Mouse (Mus musculus) forebrain, embryonic 11.5 days (tissue): Measurements from ENCODE around the gene Itgb1bp1. TPM values are rescaled to one million over a fixed set of nuclear protein-coding genes. Genes with fewer than 3 reads are reported as not detected.

Source experiments
- ATAC-seq: fragments of 200-750 bp; cut with Nextera tagmentation; replicated peaks from 2 replicates; pipeline ENCODE4 v1.8.0; 2017; ENCODE audit warnings: moderate TSS enrichment; ENCODE audit not compliant: low FRiP score
- DNase-seq: peaks from one replicate; pipeline ENCODE4 v3.0.0-alpha.2; 2017; ENCODE audit warnings: low spot score
- H3K27ac ChIP-seq: fragments of 300-500 bp; sonication (generic); 2 replicates; pipeline ENCODE4 v1.5.1; 2014; ENCODE audit warnings: low read depth, low read length
- H3K27me3 ChIP-seq: fragments of 300-500 bp; sonication (generic); 2 replicates; pipeline ENCODE4 v1.6.1; 2014; ENCODE audit warnings: mild to moderate bottlenecking, low read length, mixed read lengths; ENCODE audit not compliant: control insufficient read depth, insufficient read depth
- H3K36me3 ChIP-seq: fragments of 300-500 bp; sonication (generic); 2 replicates; pipeline ENCODE4 v1.6.1; 2014; ENCODE audit warnings: mild to moderate bottlenecking, low read length, moderate library complexity, mixed read lengths; ENCODE audit not compliant: control insufficient read depth, insufficient read depth
- H3K4me1 ChIP-seq: fragments of 300-500 bp; sonication (generic); replicated peaks from 2 replicates; pipeline ENCODE4 v1.6.1; 2014; ENCODE audit warnings: low read length, mixed read lengths; ENCODE audit not compliant: control insufficient read depth, insufficient read depth
- H3K4me2 ChIP-seq: fragments of 300-500 bp; sonication (generic); 2 replicates; pipeline ENCODE4 v1.6.1; 2014; ENCODE audit warnings: low read depth, mild to moderate bottlenecking, low read length, moderate library complexity, mixed read lengths; ENCODE audit not compliant: severe bottlenecking
- H3K4me3 ChIP-seq: fragments of 300-500 bp; sonication (generic); 2 replicates; pipeline ENCODE4 v1.5.1; 2014; ENCODE audit warnings: low read depth, low read length
- H3K9ac ChIP-seq: fragments of 300-500 bp; sonication (generic); 2 replicates; pipeline ENCODE4 v1.6.1; 2014; ENCODE audit warnings: low read length
- H3K9me3 ChIP-seq: fragments of 300-500 bp; sonication (generic); 2 replicates; pipeline ENCODE4 v1.6.1; 2016; ENCODE audit warnings: low read length, mixed read lengths; ENCODE audit not compliant: control insufficient read depth
- WGBS: fragments of 180-500 bp; shearing (Covaris S2); extraction: QIAGEN DNeasy Blood & Tissue Kit; methylation state at CpG from one replicate; pipeline ENCODE4 v1.1.7; 2014; 5-methylcytosine and 5-hydroxymethylcytosine counted together
- polyA plus RNA-seq: library from polyadenylated mRNA; unstranded; fragments of >200 nt; fragmentation: Nextera tagmentation; extraction: Ambion mirVana; gene quantifications from 2 replicates; pipeline ENCODE4 v1.2.1, GENCODE M21; 2014

Itgb1bp1 gene
- 38.3 and 40.0 TPM in 2 replicates for polyA plus RNA-seq

DNA sequence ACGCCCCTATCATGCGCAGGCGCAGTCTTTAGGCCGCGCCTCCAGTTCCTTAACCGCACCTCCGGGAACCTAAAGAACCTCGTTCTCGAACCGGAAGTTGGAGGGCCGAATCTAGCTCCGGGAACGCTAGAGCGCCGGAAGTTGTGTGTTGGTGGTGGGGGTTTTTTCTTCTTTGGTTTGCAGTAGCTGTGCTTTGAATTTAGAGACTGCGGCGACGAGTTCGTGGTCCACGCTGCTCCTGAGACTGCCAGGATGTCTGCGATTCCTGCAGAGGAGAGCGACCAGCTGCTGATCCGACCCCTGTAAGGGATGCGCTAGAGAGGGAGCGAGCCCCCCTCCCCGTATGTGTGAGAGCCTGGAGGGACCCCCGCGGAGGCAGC lies at the start of gene Itgb1bp1:
TSS of gene Itgb1bp1 (minus strand) at position 42 of the 380 bp plus-strand sequence.
- Histone ChIP-seq H3K4me1 (peaks cover 6% of the 10 kb centered on the region), H3K27ac (peak within 1 kb of the TSS; percentile 75), H3K9me3 (no peaks in the 10 kb centered on the region), H3K9ac (peak within 1 kb of the TSS; percentile 85), H3K36me3 (no peaks in the 10 kb centered on the region; the same call in 1 of the 2 replicates), H3K4me2 (peak within 1 kb of the TSS; percentile 67), H3K4me3 (peak within 1 kb of the TSS; percentile 56), H3K27me3 (no peaks in the 10 kb centered on the region)
- DNase-seq (peak; percentile 98), ATAC-seq (peak; percentile 97)
- under 1% methylated on average over 28 of the region's 28 CpGs for WGBS

DNA sequence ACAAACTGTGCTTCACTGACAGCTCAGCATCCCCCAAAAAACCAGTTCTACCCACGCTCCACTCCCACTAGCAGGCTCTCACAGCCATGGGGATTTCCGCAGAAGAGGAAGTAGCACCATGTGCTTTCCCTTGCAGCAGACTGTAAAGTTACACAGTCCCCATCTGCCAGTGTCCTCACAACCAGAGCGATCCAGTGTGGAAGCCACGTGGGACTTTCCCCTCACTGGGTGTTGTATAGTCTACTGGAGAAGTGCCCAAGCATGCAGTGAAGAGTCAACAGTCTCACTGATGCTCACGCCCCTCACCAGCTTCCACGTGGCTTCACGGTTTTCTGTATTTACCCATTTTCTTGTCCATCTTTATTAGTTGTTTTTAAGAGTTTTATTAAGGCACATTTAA lies 49.8 kb upstream of the Itgb1bp1 start:
- 94% methylated on average over 7 of the region's 7 CpGs for WGBS

DNA sequence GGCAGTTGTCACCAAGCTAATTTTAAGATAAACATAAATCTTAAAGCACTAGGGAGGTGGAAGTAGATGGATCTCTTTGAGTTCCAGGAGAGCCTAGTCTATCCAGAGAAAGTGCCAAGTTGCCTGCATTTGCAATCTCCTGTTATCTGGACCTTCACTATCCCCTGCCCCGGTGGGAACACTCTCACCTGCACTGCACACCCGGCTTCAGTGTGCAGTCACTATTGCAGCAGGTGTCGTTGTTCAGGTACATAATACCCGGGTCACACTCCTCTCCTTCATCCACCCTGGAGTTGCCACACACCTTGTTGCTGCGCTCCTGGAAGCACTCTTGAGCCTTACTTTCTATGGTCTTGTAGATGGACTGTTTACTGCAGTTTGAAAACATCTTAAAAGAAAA lies 47.7 kb upstream of the Itgb1bp1 start:
- Histone ChIP-seq H3K9me3 (no peaks in the 10 kb centered on the region), H3K4me3 (no peak overlapping the region), H3K27me3 (no peaks in the 10 kb centered on the region), H3K9ac (no peak overlapping the region), H3K27ac (no peak overlapping the region), H3K4me1 (no peaks in the 10 kb centered on the region), H3K4me2 (no peak overlapping the region), H3K36me3 (no peaks in the 10 kb centered on the region; the same call in 1 of the 2 replicates)
- 92% methylated on average over 5 of the region's 5 CpGs for WGBS
- no peak for ATAC-seq
- DNase-seq = no peak

More for the DNA sequence above, 49.8 kb upstream of the Itgb1bp1 start:
- Histone ChIP-seq H3K9ac (no peak overlapping the region), H3K9me3 (no peaks in the 10 kb centered on the region), H3K4me2 (no peak overlapping the region), H3K27me3 (no peaks in the 10 kb centered on the region), H3K36me3 (no peaks in the 10 kb centered on the region; the same call in 1 of the 2 replicates), H3K4me3 (no peak overlapping the region), H3K27ac (no peak overlapping the region), H3K4me1 (no peaks in the 10 kb centered on the region)
- DNase-seq (no peak), ATAC-seq (no peak)

DNA sequence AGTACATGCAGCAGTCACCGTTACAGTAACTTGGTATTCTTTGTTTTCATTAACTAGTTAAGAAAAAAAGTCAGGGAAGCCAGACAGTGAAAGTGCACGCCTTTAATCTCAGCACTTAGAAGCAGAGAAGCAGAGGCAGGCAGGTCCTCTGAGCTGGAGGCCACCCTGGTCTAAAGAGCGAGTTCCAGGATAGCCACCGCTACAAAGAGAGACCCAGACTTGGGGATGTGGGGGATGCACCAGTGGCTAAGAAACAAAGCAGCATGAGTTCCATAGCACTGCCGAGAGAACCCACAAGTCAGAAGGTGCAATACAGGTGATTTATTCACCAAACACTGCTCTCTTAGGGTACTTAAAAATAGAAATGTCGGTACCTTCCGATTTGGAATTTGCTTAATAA lies 46.9 kb upstream of the Itgb1bp1 start:
- no peak for ATAC-seq
- no peak overlapping the region for H3K9ac ChIP-seq
- no peak overlapping the region for H3K4me3 ChIP-seq
- H3K27ac ChIP-seq = no peak overlapping the region
- H3K9me3 ChIP-seq = no peaks in the 10 kb centered on the region
- 93% methylated on average over 7 of the region's 7 CpGs for WGBS
- no peak for DNase-seq
- no peaks in the 10 kb centered on the region for H3K4me1 ChIP-seq
- no peaks in the 10 kb centered on the region for H3K27me3 ChIP-seq
- H3K4me2 ChIP-seq = no peak overlapping the region
- no peaks in the 10 kb centered on the region; the same call in 1 of the 2 replicates for H3K36me3 ChIP-seq

DNA sequence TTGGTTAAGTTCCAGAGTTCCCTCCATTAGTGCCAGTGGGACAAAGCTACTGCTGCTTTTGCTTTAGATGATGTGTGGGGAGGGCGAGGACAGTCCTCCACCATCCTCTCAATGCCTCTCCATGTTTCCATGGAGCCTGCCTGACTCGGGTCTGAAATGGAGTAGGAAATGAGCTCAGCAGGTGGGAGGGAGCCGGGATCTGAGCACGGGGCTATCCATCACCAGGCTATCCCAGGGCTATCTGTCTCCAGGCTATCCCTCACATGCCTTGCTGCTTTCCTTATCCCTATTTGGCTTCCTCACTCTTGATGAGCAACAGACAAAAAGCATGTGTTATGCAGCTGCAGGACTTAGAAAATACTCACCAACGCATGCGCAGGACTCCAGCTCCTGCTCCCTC lies 45.6 kb upstream of the Itgb1bp1 start:
- WGBS = 81% methylated on average over 6 of the region's 6 CpGs
- H3K4me1 ChIP-seq = no peaks in the 10 kb centered on the region
- H3K9me3 ChIP-seq = no peaks in the 10 kb centered on the region
- H3K36me3 ChIP-seq = no peaks in the 10 kb centered on the region; the same call in 1 of the 2 replicates
- H3K27ac ChIP-seq = no peak overlapping the region
- no peaks in the 10 kb centered on the region for H3K27me3 ChIP-seq
- no peak overlapping the region for H3K4me3 ChIP-seq
- ATAC-seq = no peak
- no peak for DNase-seq
- H3K4me2 ChIP-seq = no peak overlapping the region
- H3K9ac ChIP-seq = no peak overlapping the region

DNA sequence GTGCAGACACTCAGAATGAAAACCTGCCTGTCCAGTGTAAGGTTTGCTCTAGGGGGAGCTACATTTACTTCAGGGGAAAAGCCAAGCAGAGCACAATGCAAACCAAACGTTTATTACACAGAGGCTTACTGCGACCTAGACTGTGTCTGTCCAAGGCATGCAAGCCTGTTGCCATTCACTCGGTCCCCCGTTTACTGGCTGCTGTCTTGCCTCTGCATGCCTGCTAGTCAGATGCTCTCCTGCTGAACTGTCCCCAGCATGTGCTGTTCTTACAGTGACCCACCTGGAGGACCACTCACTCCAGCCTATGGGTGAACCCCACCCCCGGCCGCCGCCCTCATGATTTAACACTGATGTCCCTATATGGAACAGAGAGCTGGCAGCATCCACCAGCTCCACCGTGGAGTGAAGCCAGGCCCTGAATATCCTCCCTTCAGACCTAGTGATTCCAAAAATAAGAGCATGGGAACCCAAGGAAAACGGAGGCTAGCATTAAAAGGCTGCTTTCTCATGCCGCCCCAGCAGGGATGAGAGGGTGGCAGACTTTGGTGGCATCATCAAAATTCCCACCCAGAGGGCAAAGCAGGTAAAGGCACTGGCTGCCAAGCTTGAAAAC lies 45.0 kb upstream of the Itgb1bp1 start:
- Histone ChIP-seq H3K27me3 (no peaks in the 10 kb centered on the region), H3K27ac (no peak overlapping the region), H3K9me3 (no peaks in the 10 kb centered on the region), H3K4me3 (no peak overlapping the region), H3K4me1 (no peaks in the 10 kb centered on the region), H3K36me3 (no peaks in the 10 kb centered on the region; the same call in 1 of the 2 replicates), H3K9ac (no peak overlapping the region), H3K4me2 (no peak overlapping the region)
- DNase-seq = no peak
- ATAC-seq = no peak
- WGBS = 92% methylated on average over 10 of the region's 10 CpGs

DNA sequence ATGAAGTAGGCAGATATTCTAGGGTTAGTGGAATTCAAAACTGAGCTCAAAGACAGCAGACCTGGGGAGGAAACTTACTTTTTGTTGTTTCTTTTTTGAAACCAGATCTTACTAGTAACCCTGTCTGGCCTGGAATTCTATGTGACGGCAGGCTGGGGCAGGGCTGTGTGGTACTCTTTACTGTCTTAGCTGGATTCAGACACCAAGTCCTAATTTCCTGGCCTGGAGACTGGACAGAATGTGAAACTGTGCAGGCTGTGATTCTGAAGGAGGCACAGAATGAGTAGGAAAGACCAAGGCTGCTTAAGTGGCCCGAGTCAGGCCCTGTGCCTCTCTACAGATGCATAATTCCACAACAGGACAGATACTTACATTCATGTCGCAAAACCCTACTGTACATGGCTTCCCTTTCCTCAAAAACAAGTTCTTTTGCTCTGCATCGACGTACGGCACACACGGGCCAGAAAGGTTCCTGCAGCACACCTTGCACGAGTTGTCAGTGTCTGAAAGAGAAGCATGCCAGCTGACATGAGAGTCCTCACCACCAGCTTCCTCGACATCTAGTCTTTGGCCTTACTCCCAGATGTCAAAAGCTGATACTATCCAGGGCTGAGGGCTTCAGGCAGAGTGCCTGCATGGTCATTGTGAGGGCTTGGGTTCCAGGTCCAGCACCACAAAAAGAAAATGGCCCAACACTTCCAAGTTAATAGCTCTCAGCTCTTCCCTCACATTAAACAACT lies 43.7 kb upstream of the Itgb1bp1 start:
- Histone ChIP-seq H3K27me3 (no peaks in the 10 kb centered on the region), H3K4me3 (no peak overlapping the region), H3K4me1 (no peaks in the 10 kb centered on the region), H3K9me3 (no peaks in the 10 kb centered on the region), H3K9ac (no peak overlapping the region), H3K27ac (no peak overlapping the region), H3K36me3 (peaks cover 4% of the 10 kb centered on the region; the same call in 1 of the 2 replicates), H3K4me2 (no peak overlapping the region)
- ATAC-seq (no peak), DNase-seq (no peak)
- 91% methylated on average over 9 of the region's 9 CpGs for WGBS

DNA sequence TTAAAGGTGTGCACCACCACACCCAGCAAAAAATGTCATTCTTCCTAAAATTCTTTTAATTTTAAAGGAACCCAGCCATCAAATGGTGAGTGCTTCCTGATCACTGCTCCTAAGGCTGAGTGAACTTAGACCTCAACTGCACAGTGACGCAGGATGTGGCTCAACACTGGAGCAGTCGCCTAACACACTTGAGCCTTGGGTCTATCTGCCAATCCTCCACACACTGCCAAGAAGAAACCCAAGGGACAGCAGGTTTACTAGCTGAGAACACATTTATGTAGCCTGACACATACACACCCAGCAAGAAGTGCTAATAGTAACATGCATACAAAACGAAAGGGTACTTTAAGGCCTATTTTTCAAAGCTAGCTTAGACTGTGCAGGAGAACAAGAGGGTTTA lies 40.2 kb upstream of the Itgb1bp1 start:
- H3K27ac ChIP-seq = no peak overlapping the region
- H3K9me3 ChIP-seq = no peaks in the 10 kb centered on the region
- H3K4me3 ChIP-seq = no peak overlapping the region
- peaks cover 6% of the 10 kb centered on the region; the same call in 1 of the 2 replicates for H3K36me3 ChIP-seq
- H3K4me1 ChIP-seq = no peaks in the 10 kb centered on the region
- DNase-seq (no peak), ATAC-seq (no peak)
- 96% methylated on average over 3 of the region's 3 CpGs for WGBS
- no peak overlapping the region for H3K9ac ChIP-seq
- no peak overlapping the region for H3K4me2 ChIP-seq
- H3K27me3 ChIP-seq = no peaks in the 10 kb centered on the region
